Mouse (Mus musculus) limb, embryonic 14.5 days (tissue): ENCODE measurements around the gene Mylk. TPM values are rescaled to one million over a fixed set of nuclear protein-coding genes. Genes with fewer than 3 reads are reported as not detected.

Experiments
- ATAC-seq: fragments of 200-750 bp; cut with Nextera tagmentation; 2 replicates; pipeline ENCODE4 v1.8.0; 2017; ENCODE audit warnings: low read depth, moderate number of reproducible peaks, moderate TSS enrichment; ENCODE audit not compliant: low FRiP score
- DNase-seq: peaks from one replicate; pipeline ENCODE4 v3.0.0-alpha.2; 2015; ENCODE audit warnings: low spot score
- H3K27ac ChIP-seq: fragments of 300-500 bp; sonication (generic); replicated peaks from 2 replicates; pipeline ENCODE4 v1.5.1; 2014; ENCODE audit warnings: low read depth, mild to moderate bottlenecking, low read length, moderate library complexity, mixed read lengths
- H3K27me3 ChIP-seq: fragments of 300-500 bp; sonication (generic); 2 replicates; pipeline ENCODE4 v1.6.1; 2014; ENCODE audit warnings: low read length, mixed read lengths; ENCODE audit not compliant: control insufficient read depth, insufficient read depth
- H3K36me3 ChIP-seq: fragments of 300-500 bp; sonication (generic); 2 replicates; pipeline ENCODE4 v1.6.1; 2014; ENCODE audit warnings: mild to moderate bottlenecking, low read length, moderate library complexity, mixed read lengths; ENCODE audit not compliant: control insufficient read depth, insufficient read depth
- H3K4me1 ChIP-seq: fragments of 300-500 bp; sonication (generic); 2 replicates; pipeline ENCODE4 v1.6.1; 2014; ENCODE audit warnings: antibody characterized with exemption, low read length, mixed read lengths; ENCODE audit not compliant: control insufficient read depth, insufficient read depth
- H3K4me2 ChIP-seq: fragments of 300-500 bp; sonication (generic); replicated peaks from 2 replicates; pipeline ENCODE4 v1.6.1; 2014; ENCODE audit warnings: low read depth, mild to moderate bottlenecking, low read length, moderate library complexity; ENCODE audit not compliant: severe bottlenecking
- H3K4me3 ChIP-seq: fragments of 300-500 bp; sonication (generic); replicated peaks from 2 replicates; pipeline ENCODE4 v1.5.1; 2014; ENCODE audit warnings: low read length
- H3K9ac ChIP-seq: fragments of 300-500 bp; sonication (generic); 2 replicates; pipeline ENCODE4 v1.6.1; 2014; ENCODE audit warnings: mild to moderate bottlenecking, low read depth, low read length, moderate library complexity; ENCODE audit not compliant: severe bottlenecking
- H3K9me3 ChIP-seq: fragments of 300-500 bp; sonication (generic); 2 replicates; pipeline ENCODE4 v1.6.1; 2016; ENCODE audit warnings: low read length; ENCODE audit not compliant: control insufficient read depth
- POLR2A ChIP-seq: fragments of 200-500 bp; IDR thresholded peaks from 2 replicates; pipeline ENCODE4 v1.8.0; 2012; ENCODE audit warnings: inconsistent platforms, mild to moderate bottlenecking, moderate library complexity, borderline replicate concordance; ENCODE audit not compliant: insufficient read depth, insufficient read length; ENCODE audit errors: extremely low read depth
- WGBS: fragments of 180-500 bp; shearing (Covaris S2); extraction: QIAGEN DNeasy Blood & Tissue Kit; methylation state at CpG from one replicate; pipeline ENCODE4 v1.1.7; 2014; 5-methylcytosine and 5-hydroxymethylcytosine counted together
- polyA plus RNA-seq, 2 experiments: library from polyadenylated mRNA; depleted of rRNA in 1 of 2; stranded (reverse) in 1 of 2; unstranded in 1 of 2; fragments of >200 nt; fragmentation: Nextera tagmentation in 1 of 2; extraction: Ambion mirVana in 1 of 2; gene quantifications; 2 replicates each; pipeline versions ENCODE4 v1.2.1 to v1.2.3; 2012 to 2014

The Mylk gene
- polyA plus RNA-seq, 2 experiments: 14.9 to 17.0 TPM

DNA sequence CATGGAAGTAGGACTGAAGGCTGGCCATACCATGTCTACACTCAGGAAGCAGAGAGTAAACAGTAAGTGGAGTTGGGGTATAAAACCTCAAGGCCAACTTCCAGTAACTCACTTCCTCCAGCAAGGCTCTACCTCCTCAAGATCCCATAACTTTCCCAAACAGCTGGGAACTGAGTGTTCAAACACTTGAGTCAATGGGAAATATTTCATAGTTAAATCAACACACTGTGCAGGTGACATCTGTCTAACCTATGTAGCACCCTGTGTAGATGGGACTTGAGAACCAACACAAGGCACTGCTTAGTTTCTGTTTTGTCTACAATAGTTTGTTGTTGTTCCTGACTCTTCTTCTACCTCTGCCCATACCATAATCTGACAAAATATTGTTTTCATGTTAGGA, 263.4 kb downstream of the Mylk start:
- ATAC-seq: no peak
- no peak overlapping the region for H3K9ac ChIP-seq
- H3K4me2 ChIP-seq: no peak overlapping the region
- H3K36me3 ChIP-seq: no peaks in the 10 kb centered on the region
- no peak overlapping the region for H3K27ac ChIP-seq
- TF ChIP-seq POLR2A: no peak
- no peaks in the 10 kb centered on the region for H3K4me1 ChIP-seq
- H3K9me3 ChIP-seq: no peaks in the 10 kb centered on the region
- H3K4me3 ChIP-seq: no peak overlapping the region
- DNase-seq: no peak
- no peaks in the 10 kb centered on the region for H3K27me3 ChIP-seq

GRCm38 (mm10) chr16:35013501-35013900, 268.5 kb downstream of the Mylk start:
- no peaks in the 10 kb centered on the region for H3K27me3 ChIP-seq
- H3K36me3 ChIP-seq: no peaks in the 10 kb centered on the region
- DNase-seq: no peak
- H3K9ac ChIP-seq: no peak overlapping the region
- no peak overlapping the region for H3K4me3 ChIP-seq
- no peak for TF ChIP-seq POLR2A
- H3K4me1 ChIP-seq: no peaks in the 10 kb centered on the region
- ATAC-seq: no peak
- H3K4me2 ChIP-seq: no peak overlapping the region
- no peaks in the 10 kb centered on the region for H3K9me3 ChIP-seq
- WGBS: 90% methylated on average over 2 of the region's 2 CpGs
- H3K27ac ChIP-seq: no peak overlapping the region

DNA sequence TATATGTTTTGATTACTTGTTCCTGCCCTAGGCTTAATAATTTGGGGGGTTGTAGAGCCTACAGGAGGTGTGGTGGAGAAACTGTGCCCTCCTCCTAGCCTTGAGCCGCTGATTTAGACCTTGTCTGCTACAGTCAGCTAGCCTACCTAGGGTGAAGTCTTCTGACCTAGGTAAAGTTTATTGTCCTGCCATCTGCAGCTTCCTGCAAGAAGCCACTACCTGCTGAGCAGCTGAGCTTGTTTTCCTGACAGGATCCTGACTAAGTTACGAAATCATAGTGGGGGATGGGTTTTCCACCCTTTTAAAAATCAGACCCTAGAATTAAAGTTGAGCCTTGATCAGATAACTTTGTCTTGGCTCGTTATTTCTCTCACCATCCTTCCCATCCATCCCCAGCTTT, 271.5 kb downstream of the Mylk start:
- no peak overlapping the region for H3K4me3 ChIP-seq
- H3K4me2 ChIP-seq: no peak overlapping the region
- H3K9ac ChIP-seq: no peak overlapping the region
- ATAC-seq: no peak
- no peak for DNase-seq
- no peaks in the 10 kb centered on the region for H3K4me1 ChIP-seq
- no peaks in the 10 kb centered on the region for H3K36me3 ChIP-seq
- no peaks in the 10 kb centered on the region for H3K9me3 ChIP-seq
- no peak overlapping the region for H3K27ac ChIP-seq
- no peak for TF ChIP-seq POLR2A
- H3K27me3 ChIP-seq: no peaks in the 10 kb centered on the region; the same call in 1 of the 2 replicates
- 68% methylated on average over 3 of the region's 3 CpGs for WGBS

DNA sequence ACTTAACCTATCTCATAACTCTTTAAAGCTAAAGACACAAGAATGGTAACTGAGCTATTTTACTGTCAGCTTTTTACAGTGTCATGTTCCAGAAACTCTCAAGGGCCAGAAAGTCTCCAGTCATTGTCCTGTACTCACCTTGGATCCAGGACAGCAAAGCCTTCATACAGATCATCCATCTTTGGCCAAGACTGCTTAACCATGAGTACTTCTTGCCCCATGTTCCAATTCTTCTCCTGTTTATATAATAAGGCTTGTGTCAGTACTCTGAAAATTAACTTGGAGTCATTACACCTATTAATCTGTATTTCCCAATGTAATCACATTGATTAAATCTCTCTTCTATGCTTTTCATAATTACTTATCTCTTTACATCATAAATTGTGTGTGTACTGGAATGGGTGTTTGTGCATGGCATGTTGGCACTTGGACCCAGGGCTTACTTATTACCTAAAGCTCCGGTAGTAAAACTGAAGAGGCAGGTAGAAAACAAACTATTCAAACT, 273.5 kb downstream of the Mylk start:
- Histone ChIP-seq H3K4me1 (no peaks in the 10 kb centered on the region), H3K36me3 (no peaks in the 10 kb centered on the region), H3K27me3 (no peaks in the 10 kb centered on the region; the same call in 1 of the 2 replicates), H3K27ac (no peak overlapping the region), H3K9ac (no peak overlapping the region), H3K4me3 (no peak overlapping the region), H3K9me3 (no peaks in the 10 kb centered on the region), H3K4me2 (no peak overlapping the region)
- DNase-seq: no peak
- TF ChIP-seq POLR2A: no peak
- WGBS: 85% methylated on average over 1 of the region's 1 CpGs
- no peak for ATAC-seq

- H3K9ac ChIP-seq: peak overlapping the region; percentile 83
- no peaks in the 10 kb centered on the region for H3K4me1 ChIP-seq
- H3K27me3 ChIP-seq: no peaks in the 10 kb centered on the region; the same call in 1 of the 2 replicates
- 52% methylated on average over 5 of the region's 5 CpGs for WGBS
- H3K4me3 ChIP-seq: peak overlapping the region; percentile 92
- no peak for TF ChIP-seq POLR2A
- peak overlapping the region; percentile 63 for H3K4me2 ChIP-seq
- ATAC-seq (no peak), DNase-seq (no peak)
- peaks cover 3% of the 10 kb centered on the region; the same call in 1 of the 2 replicates for H3K36me3 ChIP-seq
- no peak overlapping the region for H3K27ac ChIP-seq
- no peaks in the 10 kb centered on the region for H3K9me3 ChIP-seq
Measured at GRCm38 (mm10) chr16:35021903-35022241, 276.9 kb downstream of the Mylk start.
